Mouse (Mus musculus): ENCODE data around the gene Dnajb13.
A peak's percentile ranks its signal among the peaks of the same experiment; 100 is the strongest.

Dnajb13 gene

DNA sequence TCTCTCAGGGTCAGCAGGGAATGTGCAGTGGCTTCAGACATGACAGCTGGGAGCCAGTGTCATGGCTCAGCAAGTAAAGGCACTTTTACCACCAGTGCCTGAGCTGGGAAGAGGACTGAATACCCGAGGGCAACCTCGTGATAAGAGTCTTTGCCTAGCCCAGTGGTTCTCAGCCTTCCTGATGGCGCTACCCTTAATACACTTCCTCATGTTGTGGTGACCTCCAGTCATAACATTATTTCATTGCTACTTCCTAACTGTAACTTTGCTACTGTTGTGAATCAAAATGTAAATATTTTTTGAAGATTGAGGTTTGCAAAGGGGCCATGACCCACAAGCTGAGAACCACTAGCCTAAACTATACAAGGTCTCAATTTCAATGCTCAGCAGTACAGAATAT lies 6.1 kb downstream of the Dnajb13 start:
- no peak for DNase-seq (ENCODE audit: low spot score in 2 of 2)

DNA sequence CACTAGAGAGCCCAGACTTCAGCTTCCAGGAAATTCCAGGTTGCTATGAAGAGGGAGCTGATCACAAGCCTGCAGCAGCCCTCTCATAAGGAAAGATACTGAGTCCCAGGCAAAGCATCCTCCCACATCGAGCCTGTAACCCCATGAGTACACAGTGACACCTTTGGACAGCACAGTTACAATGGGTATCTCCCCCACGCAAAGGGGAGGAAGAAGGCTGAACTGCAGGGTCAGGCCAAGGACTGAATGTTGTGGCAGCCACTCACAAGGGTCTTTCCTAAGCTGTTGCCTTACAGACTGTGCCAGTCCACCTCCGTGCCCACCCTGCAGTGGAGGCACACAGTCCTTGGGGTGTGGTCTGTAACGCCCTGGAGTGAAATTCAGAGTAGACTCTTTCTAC lies 8.3 kb downstream of the Dnajb13 start:
- no peak for DNase-seq (ENCODE audit: low spot score in 2 of 2)

DNA sequence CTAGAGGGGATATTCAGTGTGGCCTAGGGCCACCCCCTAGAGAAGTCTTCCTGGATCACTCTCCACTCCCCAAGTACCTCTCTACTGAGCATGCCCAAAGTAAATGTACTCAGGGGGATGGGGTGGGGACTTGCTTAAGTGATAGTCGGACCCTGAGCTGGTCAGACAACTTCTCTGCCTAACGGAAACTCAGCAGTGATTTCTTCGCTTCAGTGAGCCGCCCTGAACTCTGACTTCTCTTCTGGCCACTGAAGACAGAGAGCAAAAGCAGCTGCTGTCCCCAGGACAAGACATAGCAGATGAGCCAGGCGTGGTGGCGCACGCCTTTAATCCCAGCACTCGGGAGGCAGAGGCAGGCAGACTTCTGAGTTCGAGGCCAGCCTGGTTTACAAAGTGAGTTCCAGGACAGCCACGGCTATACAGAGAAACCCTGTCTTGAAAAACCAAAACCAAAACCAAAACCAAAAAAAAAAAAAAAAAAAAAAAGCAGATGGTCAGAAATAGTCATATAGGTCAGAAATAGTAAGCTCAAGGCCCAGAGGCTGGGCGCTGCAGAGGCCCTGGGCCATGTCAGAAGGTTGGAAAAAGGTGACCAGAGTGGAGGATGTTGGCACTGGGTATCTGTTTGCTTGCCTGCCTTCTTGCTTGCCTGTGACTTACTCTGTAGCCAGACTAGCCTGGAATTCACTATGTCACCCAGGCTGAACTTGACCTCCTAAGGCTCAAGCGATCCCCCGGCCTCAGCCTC lies 9.8 kb downstream of the Dnajb13 start:
- no peak for DNase-seq (ENCODE audit: low spot score in 2 of 2)

DNA sequence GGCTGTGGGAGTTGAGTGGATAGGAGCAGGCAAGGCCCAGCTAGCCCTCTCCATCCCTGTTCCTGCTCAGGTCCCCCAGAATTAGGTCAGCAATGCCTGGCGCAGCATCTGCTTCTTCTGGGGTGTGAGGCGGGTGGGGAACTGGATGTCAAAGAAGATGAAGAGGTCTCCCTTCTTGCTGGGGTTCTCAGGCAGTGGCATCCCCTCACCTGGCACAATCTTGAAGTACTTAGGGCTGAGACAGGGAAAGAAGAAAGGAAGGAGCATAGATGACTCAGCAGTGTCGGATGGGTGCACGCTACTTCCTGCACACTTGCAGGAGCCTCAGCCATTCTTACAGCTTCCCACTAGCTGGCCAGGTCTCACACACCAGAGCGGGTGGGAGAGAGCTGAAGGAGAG lies 11.7 kb downstream of the Dnajb13 start:
- no peak for DNase-seq (ENCODE audit: low spot score in 2 of 2)

DNA sequence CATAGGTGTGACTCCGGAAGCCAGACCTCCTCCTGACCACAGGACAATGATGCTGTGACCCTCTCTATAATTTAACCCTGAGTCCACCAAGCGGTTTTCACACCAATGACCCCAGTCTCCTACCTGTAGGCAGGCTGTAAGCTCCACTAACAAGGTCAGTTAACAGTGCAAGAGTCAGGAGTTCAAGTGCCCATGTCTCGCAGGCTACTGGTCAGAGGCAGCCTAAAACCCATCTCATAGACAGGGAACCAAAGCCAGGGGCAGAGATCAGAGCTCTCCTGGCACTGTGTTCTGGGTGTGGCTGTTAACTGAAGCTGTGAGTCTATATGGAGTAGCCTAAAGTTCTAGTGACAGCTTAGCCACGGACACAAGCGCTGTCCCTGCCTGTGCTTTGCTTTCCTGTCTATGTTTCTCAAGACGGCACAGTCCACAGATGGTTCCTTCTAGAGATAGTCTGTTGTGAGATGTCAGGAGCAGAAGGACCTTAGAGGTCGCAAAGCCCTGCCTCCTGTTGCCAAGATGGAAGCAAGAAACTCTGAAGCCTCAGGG lies 12.3 kb downstream of the Dnajb13 start:
- DNase-seq (ENCODE audit: low spot score in 2 of 2): no peak

DNA sequence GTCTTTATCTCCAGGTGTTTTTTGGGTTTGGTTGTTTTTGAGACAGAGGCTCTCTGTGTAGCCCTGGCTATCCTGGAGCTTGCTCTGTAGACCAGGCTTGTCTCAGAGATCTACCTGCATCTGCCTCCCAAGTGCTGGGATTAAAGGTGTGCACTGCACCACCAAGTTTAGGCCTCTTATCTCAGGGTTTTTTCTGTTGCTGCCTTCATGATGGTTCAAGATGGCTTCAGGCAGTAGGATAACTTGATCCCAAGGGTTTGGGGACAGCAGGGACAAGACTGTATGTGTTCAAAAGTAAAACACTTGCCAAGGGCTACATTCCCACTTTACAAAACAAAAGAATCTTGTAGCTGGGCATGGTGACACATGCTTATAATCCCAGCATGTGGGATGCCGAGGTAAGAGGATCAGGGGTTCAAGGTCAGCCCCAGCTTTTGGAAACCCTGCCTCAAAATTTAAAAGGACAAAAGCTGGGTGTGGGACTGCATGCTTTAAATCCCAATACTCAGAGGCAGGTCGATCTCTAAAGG lies 12.9 kb downstream of the Dnajb13 start:
- no peak for DNase-seq (ENCODE audit: low spot score in 2 of 2)

DNA sequence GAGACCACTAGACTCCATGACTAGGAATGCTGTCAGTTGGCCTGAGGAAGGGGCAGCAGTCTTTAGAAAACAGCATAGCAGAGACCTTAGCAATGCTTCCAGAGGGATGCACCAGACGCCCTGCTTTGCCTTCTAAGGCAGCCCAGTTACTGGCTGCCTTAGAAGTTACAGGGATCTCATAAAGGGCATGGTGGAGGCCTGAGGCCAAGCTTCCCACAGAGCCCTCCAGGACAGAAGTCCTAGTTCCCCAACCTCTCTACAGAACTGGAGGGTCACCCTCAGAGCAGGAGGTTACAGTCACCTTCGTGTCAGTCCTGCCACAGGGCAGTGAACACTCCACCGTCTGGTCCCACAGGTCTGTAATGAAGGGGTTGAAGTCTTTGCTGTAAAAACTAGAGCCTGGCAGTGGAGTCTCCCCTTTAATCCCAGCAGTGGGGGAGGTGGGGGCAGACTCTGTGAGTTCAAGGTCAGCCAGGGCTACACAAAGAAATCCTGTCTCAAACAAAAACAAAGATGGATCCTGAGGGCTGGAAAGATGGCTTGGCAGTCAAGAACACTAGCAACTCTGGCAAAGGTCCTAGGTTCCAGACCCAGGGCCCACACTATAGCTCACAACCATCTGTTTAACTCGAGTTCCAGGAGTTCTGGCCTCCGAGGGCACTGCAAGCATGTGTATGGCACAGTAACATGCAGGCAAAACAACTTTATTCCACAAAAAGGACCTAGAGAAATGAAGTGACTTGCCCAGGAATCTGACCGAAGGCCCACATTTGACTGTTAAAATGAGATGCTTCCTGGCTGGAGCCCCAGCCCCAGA lies 13.5 kb downstream of the Dnajb13 start:
- DNase-seq (ENCODE audit: low spot score in 2 of 2): no peak

DNA sequence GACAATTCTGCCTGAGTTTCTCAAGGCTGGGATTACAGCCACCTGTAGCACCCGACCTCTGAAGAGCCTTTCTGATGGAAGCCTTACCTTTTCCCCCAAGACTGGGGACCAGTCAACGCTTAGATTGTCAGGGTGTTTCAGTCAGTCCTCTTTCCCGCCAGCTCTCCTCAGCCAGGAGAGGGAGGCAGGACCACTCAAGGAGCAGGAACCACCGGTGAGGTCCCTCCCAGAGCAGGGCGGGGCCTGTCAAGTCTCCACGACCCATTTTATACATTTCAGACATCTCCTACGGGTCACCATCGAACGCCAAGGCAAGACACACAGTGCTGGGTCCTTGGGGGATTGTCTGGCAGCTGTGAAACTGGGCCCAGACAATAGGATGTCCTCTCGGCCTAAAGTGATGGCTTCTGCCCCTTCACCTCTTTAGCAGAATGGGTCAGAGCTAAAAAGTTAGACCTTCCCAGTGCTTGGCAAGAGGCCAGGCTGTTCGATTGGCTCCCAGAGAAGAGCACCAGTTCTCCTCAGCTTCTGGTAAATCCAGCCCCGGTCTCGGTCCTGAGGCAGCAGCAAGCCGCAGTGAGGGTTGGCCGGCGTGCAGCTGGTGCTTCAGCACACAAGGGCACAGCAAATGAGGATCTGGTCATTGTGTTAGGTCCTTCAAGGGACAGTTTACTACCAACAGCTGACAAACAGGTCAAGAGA lies 14.3 kb downstream of the Dnajb13 start:
- DNase-seq (ENCODE audit: low spot score in 2 of 2): no peak

DNA sequence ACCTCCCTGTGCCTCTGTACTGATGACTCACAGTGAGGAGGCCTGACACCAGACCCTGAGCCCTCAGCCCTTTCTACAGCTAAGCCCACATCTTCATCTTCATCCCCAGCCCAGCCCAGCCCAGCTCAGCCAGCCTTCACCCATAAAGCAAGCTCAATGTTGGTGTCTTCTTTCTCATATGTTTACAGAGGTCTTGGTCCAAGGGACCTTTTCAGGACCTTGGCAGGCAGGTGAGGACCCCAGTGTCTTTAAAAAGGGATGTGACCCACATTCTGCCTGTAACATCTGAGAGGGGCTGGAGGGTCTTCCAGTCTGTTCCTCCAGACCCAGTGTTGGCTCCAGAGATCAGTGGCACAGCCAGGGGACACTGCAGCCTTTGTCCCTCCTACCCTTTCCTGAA lies 15.3 kb downstream of the Dnajb13 start:
- DNase-seq (ENCODE audit: low spot score in 2 of 2): no peak

DNA sequence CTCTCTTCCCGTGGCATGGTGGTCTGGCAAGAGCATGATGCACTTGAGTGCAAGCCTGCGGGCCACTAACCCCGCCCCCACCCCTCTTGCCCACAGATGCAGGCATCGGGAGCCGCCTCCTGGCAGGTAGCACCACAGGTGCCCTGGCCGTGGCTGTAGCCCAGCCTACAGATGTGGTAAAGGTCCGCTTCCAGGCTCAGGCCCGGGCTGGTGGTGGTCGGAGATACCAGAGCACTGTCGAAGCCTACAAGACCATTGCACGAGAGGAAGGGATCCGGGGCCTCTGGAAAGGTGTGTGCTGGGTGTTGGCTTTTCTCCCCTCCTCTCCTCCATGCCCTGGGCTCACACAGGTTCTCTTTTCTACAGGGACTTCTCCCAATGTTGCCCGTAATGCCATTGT lies 16.8 kb downstream of the Dnajb13 start:
- no peak for DNase-seq (ENCODE audit: low spot score in 2 of 2)

DNA sequence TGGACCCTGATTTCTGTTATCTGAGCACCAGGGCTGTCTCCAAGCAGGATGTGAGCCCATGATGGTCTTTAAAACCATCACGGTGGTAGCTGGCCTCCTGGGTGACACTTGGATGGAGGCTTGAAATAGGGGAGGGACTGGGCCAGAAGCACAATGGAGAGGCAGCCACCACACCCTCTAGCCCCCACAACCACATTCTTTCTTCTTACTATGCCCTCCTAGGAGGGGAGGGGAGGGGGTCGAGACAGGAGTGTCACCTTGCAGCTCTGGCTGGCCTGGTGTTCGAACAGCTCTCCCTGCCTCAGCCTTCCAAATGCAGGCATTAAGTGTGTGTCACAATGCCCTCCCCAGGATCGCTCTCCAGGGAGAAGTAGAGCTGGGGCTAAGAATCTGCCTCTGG lies 17.4 kb downstream of the Dnajb13 start:
- DNase-seq (ENCODE audit: low spot score in 2 of 2): no peak

DNA sequence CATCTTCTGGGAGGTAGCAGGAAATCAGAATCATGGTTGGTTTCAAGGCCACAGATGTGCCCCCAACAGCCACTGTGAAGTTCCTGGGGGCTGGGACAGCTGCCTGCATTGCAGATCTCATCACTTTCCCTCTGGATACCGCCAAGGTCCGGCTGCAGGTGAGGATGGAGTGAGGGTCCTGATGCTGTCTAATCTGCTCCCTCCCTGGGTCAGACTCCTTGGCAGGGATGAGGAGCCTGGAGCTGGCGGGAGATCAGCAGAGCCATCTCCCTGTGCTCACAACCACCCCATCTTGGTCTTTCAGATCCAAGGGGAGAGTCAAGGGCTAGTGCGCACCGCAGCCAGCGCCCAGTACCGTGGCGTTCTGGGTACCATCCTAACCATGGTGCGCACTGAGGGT lies 18.0 kb downstream of the Dnajb13 start:
- no peak for DNase-seq (ENCODE audit: low spot score in 2 of 2)

DNA sequence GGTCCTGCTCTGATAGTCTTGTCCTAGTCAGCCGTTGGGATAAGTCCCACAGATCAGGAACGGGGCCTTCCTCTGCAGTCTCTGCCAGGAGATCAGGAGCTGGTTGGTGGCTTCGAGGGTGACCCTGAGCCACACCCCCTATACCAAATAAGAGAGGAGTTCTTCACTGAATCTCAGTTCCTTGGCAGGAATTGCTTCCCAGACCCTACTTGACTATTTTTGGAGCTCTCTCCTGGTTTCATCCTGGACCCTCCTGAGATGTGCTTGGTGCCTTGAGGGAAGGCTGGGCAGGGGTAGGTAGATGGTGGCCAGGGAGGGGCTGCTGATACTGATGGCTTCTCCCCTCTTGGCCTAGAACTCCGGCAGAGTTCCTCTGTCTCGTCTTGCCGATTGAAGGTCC lies 18.4 kb downstream of the Dnajb13 start:
- DNase-seq (ENCODE audit: low spot score in 2 of 2): no peak

DNA sequence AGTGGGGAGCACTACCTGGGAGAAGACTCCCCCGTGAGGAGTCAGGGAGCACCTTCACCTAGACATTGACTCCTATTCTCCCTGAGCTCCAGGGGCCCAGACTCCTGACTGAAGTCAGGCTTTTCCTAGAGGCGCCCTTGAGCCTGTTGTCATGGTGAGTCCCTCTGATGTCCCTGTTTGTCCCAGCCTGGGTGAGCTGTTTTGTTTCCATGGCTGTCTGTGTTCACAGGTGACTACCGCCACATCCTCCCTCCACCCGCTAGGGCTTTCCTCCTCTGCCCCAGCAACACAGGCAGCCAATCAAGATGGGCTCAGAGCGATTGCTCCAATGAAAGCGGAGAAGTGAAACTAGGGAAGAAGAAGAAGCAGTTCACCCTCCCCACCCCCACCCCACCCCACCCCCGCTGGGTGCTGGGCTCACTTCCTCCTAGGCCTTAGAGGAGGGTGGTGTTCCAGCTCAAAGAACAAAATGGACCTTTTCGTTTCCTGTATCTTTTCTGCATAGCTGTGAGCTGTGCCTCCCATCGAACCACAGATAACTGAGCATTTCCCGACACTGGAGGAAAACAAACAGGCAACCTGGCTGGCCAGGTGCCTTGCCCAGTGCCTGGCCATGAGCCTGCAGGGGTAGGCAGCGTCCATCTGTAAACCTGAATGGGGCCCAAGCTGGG lies 19.0 kb downstream of the Dnajb13 start:
- DNase-seq (ENCODE audit: low spot score in 2 of 2): peak; percentile 54 to 77

DNA sequence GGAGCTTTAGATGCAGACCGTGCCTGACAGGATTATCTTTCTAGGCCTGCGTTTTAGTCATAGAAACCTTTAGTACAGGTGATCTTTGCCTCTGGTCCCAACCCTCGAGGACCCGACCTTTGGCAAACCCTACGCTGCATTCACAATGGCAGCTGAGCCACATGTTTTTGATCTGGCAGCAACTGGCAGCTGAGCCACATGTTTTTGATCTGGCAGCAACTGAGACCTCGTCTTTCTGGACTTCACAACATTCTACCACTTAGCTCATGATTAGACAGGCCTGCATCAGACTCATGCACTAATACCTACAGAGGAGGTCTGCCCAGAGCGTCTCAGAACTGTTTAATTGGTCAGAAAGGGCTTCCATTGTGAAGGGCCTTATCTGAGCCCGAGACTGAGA lies 19.7 kb downstream of the Dnajb13 start:
- DNase-seq (ENCODE audit: low spot score in 2 of 2): no peak

DNA sequence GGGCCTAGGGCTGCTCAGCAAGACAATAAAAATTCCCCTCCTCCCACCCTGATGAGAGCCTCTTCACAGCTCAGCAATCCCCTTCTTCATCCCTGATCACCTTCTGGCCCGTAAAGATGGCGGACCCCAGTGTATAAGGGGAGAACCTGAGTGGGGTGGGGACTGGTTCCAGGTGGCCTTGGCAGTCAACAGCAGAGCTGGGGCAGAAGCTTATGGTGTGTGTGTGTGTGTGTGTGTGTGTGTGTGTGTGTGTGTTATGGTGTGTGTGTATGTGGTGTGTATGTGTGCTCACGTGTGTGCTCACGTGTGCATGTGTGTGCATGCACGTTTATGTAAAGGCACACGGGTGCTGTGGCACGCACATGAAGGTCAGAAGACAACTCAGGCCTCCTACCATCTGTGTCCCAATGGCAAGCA lies 20.3 kb downstream of the Dnajb13 start:
- no peak for DNase-seq (ENCODE audit: low spot score in 2 of 2)

DNA sequence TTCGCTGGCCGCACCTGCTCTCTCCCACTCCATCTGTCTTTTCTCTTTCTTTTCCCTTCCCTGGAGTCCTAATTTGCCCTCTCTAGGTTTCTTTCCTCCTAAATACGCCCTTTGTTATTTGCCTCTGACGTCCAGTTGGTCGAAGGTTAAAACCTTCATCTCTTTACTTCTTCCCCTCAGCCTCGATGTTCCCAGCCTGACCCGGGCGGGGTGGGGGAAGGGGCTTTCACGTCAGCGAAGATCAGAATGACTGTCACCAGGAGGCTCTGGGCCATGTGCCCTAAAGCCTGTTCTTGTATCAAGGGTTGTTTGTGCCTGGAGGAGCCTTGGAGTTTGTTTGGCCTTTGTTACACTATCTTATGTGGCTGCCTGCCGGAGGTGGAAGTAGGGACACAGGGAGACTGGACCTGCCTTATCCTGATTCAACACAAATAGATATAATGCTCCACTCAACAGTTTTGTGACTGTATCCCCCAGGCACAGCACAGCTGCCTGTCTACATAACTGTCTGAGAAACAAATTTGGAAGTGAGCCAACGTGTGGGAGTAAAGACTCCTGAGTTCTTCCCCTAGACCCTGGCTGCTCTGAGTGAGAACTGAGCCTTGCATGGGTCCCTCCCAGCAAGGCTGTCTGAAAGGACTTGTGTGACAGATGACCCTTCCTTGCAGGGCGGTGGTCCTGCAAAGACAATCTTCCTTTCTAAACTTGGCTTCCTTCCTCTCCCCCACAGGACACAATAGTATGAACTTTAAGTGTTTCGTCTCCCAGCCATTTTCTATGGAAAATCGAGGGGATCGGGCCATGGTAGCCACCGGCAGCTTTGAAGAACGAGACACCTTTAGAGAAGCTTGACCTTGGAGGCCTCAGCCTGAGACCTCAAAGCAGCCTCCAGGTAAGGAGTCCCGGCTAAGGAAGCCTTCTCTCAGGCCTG lies 21.0 kb downstream of the Dnajb13 start:
- peak in 1 of 2 experiments; percentile 39 for DNase-seq (ENCODE audit: low spot score in 2 of 2)

DNA sequence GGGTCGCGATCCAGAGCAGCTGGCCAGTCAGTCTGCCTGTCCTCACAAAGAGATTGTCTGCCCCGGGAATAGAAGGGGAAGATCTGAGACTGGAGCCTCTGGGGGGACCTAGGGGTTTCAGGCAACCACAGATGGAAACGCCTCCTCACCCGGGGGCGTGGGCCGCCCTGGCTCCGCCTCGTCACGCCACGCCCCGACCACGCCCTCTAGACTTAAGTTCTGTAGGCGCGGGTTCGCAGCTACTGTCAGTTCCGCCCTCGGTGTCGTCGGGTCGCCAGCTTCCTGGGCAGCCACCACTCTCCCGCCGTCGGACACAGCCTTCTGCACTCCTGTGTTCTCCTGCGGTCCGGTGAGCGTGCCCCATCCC lies 21.7 kb downstream of the Dnajb13 start, which contains the start of gene Ucp2:
TSS of gene Ucp2 (plus strand) at position 221 of the 367 bp plus-strand sequence.
- DNase-seq (ENCODE audit: low spot score in 2 of 2): peak; percentile 86 to 94

DNA sequence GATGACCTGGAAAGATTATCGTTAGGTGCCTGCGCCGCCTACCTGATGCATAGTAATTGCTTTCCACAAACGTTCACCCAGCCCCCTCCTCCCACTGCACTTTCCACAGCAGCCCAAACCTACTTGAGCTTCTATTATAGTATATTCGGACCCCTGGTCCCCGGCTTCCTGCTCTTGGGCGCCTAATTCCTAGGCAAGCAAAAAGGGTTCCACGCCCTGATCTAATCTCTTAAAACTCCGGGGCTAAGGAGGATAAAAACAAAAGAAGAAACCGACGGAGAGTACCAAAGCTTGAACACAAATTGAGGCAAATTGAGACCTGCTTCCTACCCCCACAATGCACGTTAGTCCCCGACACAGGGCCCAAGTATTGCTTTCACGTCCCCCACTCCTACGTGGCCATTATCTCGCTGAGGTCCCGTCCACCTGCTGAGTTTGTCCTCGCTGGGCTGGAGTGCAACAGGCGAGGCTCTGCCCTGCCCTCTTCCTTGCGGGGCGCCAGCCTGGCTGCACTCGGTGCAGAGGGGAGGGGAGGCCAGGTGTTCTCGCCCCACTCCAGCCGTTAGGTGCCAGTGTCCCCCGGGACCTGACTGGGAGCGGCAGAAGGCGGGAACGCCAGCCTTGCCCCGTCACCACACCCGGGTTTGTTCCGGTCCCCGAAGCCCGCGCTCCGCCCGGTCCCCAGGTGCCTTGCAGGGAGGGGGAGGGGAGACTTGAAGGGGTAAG lies 22.2 kb downstream of the Dnajb13 start:
- no peak for DNase-seq (ENCODE audit: low spot score in 2 of 2)
